In the genomic region with DNA sequence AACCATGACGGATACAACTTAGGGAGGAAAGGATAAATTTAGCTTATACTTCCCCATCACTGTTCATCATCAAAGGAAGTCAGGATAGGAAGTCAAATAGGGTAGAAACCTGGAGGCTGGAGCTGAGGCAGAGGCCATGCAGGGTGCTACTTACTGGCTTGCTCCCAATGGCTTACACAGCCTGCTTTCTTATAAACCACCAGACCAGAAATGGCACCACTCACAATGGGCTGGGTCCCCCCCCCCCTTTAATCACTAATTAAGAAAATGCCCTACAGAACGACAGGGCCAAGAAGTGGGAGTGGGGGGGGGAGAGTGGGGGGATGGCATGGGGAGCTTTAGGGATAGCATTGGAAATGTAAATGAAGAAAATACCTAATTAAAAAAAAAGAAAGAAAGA, we compare ENCODE assay signal across 24 mouse cellular contexts.
DNase-seq lines count a peak whose midpoint lies in the region; ATAC-seq and TF ChIP-seq lines count a peak whose summit lies in the region.
"Had no signal": no experiment of that assay in that cellular context is flagged by ENCODE, and none has a peak within 500 bp of the region (broad histone marks: within the 10 kb centered on the region; RNA-seq: fewer than 3 reads in every experiment).

No protein-coding gene starts in this region.

- H3K27ac ChIP-seq in forebrain, embryonic 11.5 days (ENCODE audit: low read depth, low read length) = no peak overlapping the region
- no peak overlapping the region for H3K27ac ChIP-seq in forebrain, postnatal 0 days (ENCODE audit: low read depth, low read length)
- H3K27ac ChIP-seq in forebrain, embryonic 14.5 days (ENCODE audit: low read depth, low read length) = no peak overlapping the region
- H3K27ac ChIP-seq: embryonic facial prominence, embryonic 12.5 days; embryonic facial prominence, embryonic 15.5 days; heart, adult 2 months; hindbrain, embryonic 10.5 days; hindbrain, embryonic 13.5 days; intestine, embryonic 15.5 days had no signal

- H3K4me2 ChIP-seq in forebrain, embryonic 11.5 days (ENCODE audit: low read depth, low read length, severe bottlenecking) = no peak overlapping the region
- no peak overlapping the region for H3K4me2 ChIP-seq in forebrain, postnatal 0 days (ENCODE audit: low read depth)
- no peak overlapping the region for H3K4me2 ChIP-seq in forebrain, embryonic 14.5 days (ENCODE audit: low read length)
- H3K4me2 ChIP-seq: embryonic facial prominence, embryonic 12.5 days; embryonic facial prominence, embryonic 15.5 days; heart, embryonic 11.5 days; hindbrain, embryonic 13.5 days; intestine, embryonic 15.5 days had no signal

- peak; percentile 70 for ATAC-seq in forebrain, embryonic 11.5 days (replicated peaks; ENCODE audit: low FRiP score)
- ATAC-seq in forebrain, postnatal 0 days = no peak
- peak; percentile 63; the same call in 1 of the 2 replicates for ATAC-seq in forebrain, embryonic 14.5 days
- ATAC-seq: hindbrain, embryonic 16.5 days; intestine, embryonic 15.5 days had no signal

- no peak overlapping the region for H3K9ac ChIP-seq in forebrain, embryonic 11.5 days (ENCODE audit: low read length)
- H3K9ac ChIP-seq in forebrain, postnatal 0 days = no peak overlapping the region
- no peak overlapping the region for H3K9ac ChIP-seq in forebrain, embryonic 14.5 days (ENCODE audit: low read length)
- H3K9ac ChIP-seq: embryonic facial prominence, embryonic 12.5 days; embryonic facial prominence, embryonic 15.5 days; hindbrain, embryonic 13.5 days; intestine, embryonic 15.5 days had no signal

- no peak for TF ChIP-seq CTCF in forebrain, postnatal 0 days (IDR thresholded peaks at IDR 0.05; ENCODE audit: low read depth)

- no peaks in the 10 kb centered on the region for H3K27me3 ChIP-seq in forebrain, embryonic 11.5 days (ENCODE audit: control insufficient read depth, insufficient read depth, low read length)
- no peaks in the 10 kb centered on the region for H3K27me3 ChIP-seq in forebrain, postnatal 0 days (ENCODE audit: insufficient read depth, low read length)
- no peaks in the 10 kb centered on the region for H3K27me3 ChIP-seq in forebrain, embryonic 14.5 days (replicated peaks; ENCODE audit: control insufficient read depth, insufficient read depth, low read length)
- H3K27me3 ChIP-seq: embryonic facial prominence, embryonic 12.5 days; embryonic facial prominence, embryonic 15.5 days; hindbrain, embryonic 13.5 days; intestine, embryonic 15.5 days had no signal

- DNase-seq in forebrain, embryonic 11.5 days (ENCODE audit: low spot score) = no peak
- no peak for DNase-seq in forebrain, postnatal 0 days
- DNase-seq in forebrain, embryonic 14.5 days (ENCODE audit: low spot score) = peak; percentile 30
- peak; percentile 1 for DNase-seq in retina, embryonic 14.5 days (ENCODE audit: low spot score)
- no peak for DNase-seq in right cerebral cortex, postnatal 25 days
- DNase-seq in thymus, postnatal 0 days (ENCODE audit: low spot score) = no peak
- DNase-seq: adrenal gland, postnatal 10 days; adrenal gland, postnatal 36 days; cerebellum, adult 11 months; cerebellum, adult 2 months; cerebellum, adult 9-11 months; cerebellum, postnatal 25 days; gastrocnemius, postnatal 10 days; gastrocnemius, postnatal 36 days; heart, adult 2 months; heart, postnatal 36 days; kidney, adult 18-20 months had no signal

- no peaks in the 10 kb centered on the region for H3K9me3 ChIP-seq in forebrain, embryonic 11.5 days (ENCODE audit: control insufficient read depth, low read length)
- no peaks in the 10 kb centered on the region for H3K9me3 ChIP-seq in forebrain, postnatal 0 days (ENCODE audit: low read length)
- H3K9me3 ChIP-seq in forebrain, embryonic 14.5 days (replicated peaks; ENCODE audit: control insufficient read depth, low read length) = no peaks in the 10 kb centered on the region
- H3K9me3 ChIP-seq: embryonic facial prominence, embryonic 12.5 days; embryonic facial prominence, embryonic 15.5 days; hindbrain, embryonic 10.5 days; hindbrain, embryonic 13.5 days; intestine, embryonic 15.5 days had no signal

- H3K4me3 ChIP-seq in forebrain, embryonic 11.5 days (ENCODE audit: low read depth, low read length) = no peak overlapping the region
- no peak overlapping the region for H3K4me3 ChIP-seq in forebrain, postnatal 0 days (ENCODE audit: low read depth, low read length)
- no peak overlapping the region for H3K4me3 ChIP-seq in forebrain, embryonic 14.5 days (ENCODE audit: low read depth, low read length)
- H3K4me3 ChIP-seq: embryonic facial prominence, embryonic 12.5 days; embryonic facial prominence, embryonic 15.5 days; heart, adult 2 months; hindbrain, embryonic 10.5 days; hindbrain, embryonic 13.5 days; intestine, embryonic 15.5 days had no signal

- 59% methylated on average over 2 of the region's 2 CpGs for WGBS in forebrain, embryonic 11.5 days
- 35% methylated on average over 2 of the region's 2 CpGs for WGBS in forebrain, postnatal 0 days
- WGBS in forebrain, embryonic 14.5 days = 25% methylated on average over 2 of the region's 2 CpGs

- H3K4me1 ChIP-seq in forebrain, embryonic 11.5 days (replicated peaks; ENCODE audit: control insufficient read depth, insufficient read depth, low read length) = no peaks in the 10 kb centered on the region
- H3K4me1 ChIP-seq in forebrain, postnatal 0 days (ENCODE audit: insufficient read depth) = no peaks in the 10 kb centered on the region
- H3K4me1 ChIP-seq in forebrain, embryonic 14.5 days (ENCODE audit: control insufficient read depth, insufficient read depth, low read length) = no peaks in the 10 kb centered on the region
- H3K4me1 ChIP-seq: embryonic facial prominence, embryonic 12.5 days; embryonic facial prominence, embryonic 15.5 days; hindbrain, embryonic 10.5 days; hindbrain, embryonic 13.5 days; intestine, embryonic 15.5 days had no signal

- H3K36me3 ChIP-seq in forebrain, embryonic 11.5 days (ENCODE audit: control insufficient read depth, insufficient read depth, low read length) = no peaks in the 10 kb centered on the region
- H3K36me3 ChIP-seq in forebrain, postnatal 0 days (ENCODE audit: insufficient read depth) = no peaks in the 10 kb centered on the region
- no peaks in the 10 kb centered on the region for H3K36me3 ChIP-seq in forebrain, embryonic 14.5 days (ENCODE audit: control insufficient read depth, insufficient read depth, low read length)
- H3K36me3 ChIP-seq: embryonic facial prominence, embryonic 12.5 days; embryonic facial prominence, embryonic 15.5 days; hindbrain, embryonic 10.5 days; hindbrain, embryonic 13.5 days; intestine, embryonic 15.5 days had no signal

Comparison
In these comparisons a context has a peak if more than half of its experiments do, and no peak if none do; other contexts are left out.
1. DNase-seq: peak in forebrain, embryonic 14.5 days (single experiment) and retina, embryonic 14.5 days (single experiment); none in forebrain, embryonic 11.5 days (single experiment), forebrain, postnatal 0 days (single experiment), right cerebral cortex, postnatal 25 days (single experiment) and thymus, postnatal 0 days (single experiment).